ENCODE assay signal across 8 mouse cellular contexts in genomic region chr7:139951079-139951478, GRCm38 (mm10). TPM values are rescaled to one million over a fixed set of nuclear protein-coding genes. Genes with fewer than 3 reads are reported as not detected.
DNase-seq lines count a peak whose midpoint lies in the region; ATAC-seq and TF ChIP-seq lines count a peak whose summit lies in the region.

No protein-coding gene starts in this region.

- peak overlapping the region; percentile 87 for H3K4me2 ChIP-seq in embryonic facial prominence, embryonic 15.5 days (replicated peaks)
- H3K4me2 ChIP-seq in intestine, embryonic 14.5 days (ENCODE audit: low read length), result peak overlapping the region; percentile 94

- DNase-seq in testis, postnatal 14 days (ENCODE audit: low spot score), result no peak
- DNase-seq in intestine, embryonic 14.5 days (ENCODE audit: low spot score), result peak; percentile 62
- peak; percentile 67 to 76 for DNase-seq in lung, adult 18-20 months
- no peak for DNase-seq in spleen, postnatal 4 days (ENCODE audit: low spot score in 2 of 2)
- DNase-seq in spleen, postnatal 14 days (ENCODE audit: low spot score in 2 of 2), result no peak

- WGBS in embryonic facial prominence, embryonic 15.5 days, result 4% methylated on average over 16 of the region's 16 CpGs
- WGBS in intestine, embryonic 14.5 days, result 5% methylated on average over 15 of the region's 16 CpGs

- no peaks in the 10 kb centered on the region for H3K36me3 ChIP-seq in testis, adult 2 months (ENCODE audit: control insufficient read depth, insufficient read depth, low read length)
- H3K36me3 ChIP-seq in embryonic facial prominence, embryonic 15.5 days, result no peaks in the 10 kb centered on the region
- H3K36me3 ChIP-seq in intestine, embryonic 14.5 days (ENCODE audit: control insufficient read depth, insufficient read depth, low read length), result no peaks in the 10 kb centered on the region

- TF ChIP-seq CTCF in testis, adult 2 months (IDR thresholded peaks at IDR 0.05; ENCODE audit: control insufficient read depth, insufficient read depth, insufficient replicate concordance, low read depth, low read length), result no peak

- H3K27me3 ChIP-seq in testis, adult 2 months (ENCODE audit: control insufficient read depth, insufficient read depth, low read length), result no peaks in the 10 kb centered on the region; the same call in 1 of the 2 replicates
- H3K27me3 ChIP-seq in embryonic facial prominence, embryonic 15.5 days, result peaks cover 14% of the 10 kb centered on the region
- H3K27me3 ChIP-seq in intestine, embryonic 14.5 days (replicated peaks; ENCODE audit: control insufficient read depth, insufficient read depth, low read length), result peaks cover 16% of the 10 kb centered on the region

- peaks cover 14% of the 10 kb centered on the region for H3K4me1 ChIP-seq in testis, adult 2 months (ENCODE audit: control insufficient read depth, insufficient read depth, low read length)
- no peaks in the 10 kb centered on the region for H3K4me1 ChIP-seq in embryonic facial prominence, embryonic 15.5 days
- no peaks in the 10 kb centered on the region for H3K4me1 ChIP-seq in intestine, embryonic 14.5 days (replicated peaks; ENCODE audit: control insufficient read depth, insufficient read depth, low read length)

- H3K9me3 ChIP-seq in embryonic facial prominence, embryonic 15.5 days (replicated peaks), result no peaks in the 10 kb centered on the region
- H3K9me3 ChIP-seq in intestine, embryonic 14.5 days (ENCODE audit: control insufficient read depth, low read length), result no peaks in the 10 kb centered on the region

- no peak; the same call in 1 of the 2 replicates for TF ChIP-seq POLR2A in testis, adult 2 months (IDR thresholded peaks at IDR 0.05; ENCODE audit: control insufficient read depth, low read depth, low read length)

- H3K4me3 ChIP-seq in testis, adult 2 months (ENCODE audit: control insufficient read depth, low read depth, low read length), result peak overlapping the region; percentile 81
- peak overlapping the region; percentile 64 for H3K4me3 ChIP-seq in embryonic facial prominence, embryonic 15.5 days (replicated peaks)
- H3K4me3 ChIP-seq in intestine, embryonic 14.5 days (ENCODE audit: low read depth, low read length), result peak overlapping the region; percentile 64

- no peak for ATAC-seq in embryonic facial prominence, embryonic 15.5 days (ENCODE audit: insufficient number of reproducible peaks, low FRiP score, low TSS enrichment, low read depth)
- ATAC-seq in intestine, embryonic 14.5 days (replicated peaks; ENCODE audit: low FRiP score, low TSS enrichment, low read depth), result no peak
- peak; percentile 49 for ATAC-seq in neutrophil, adult 5-6 weeks (ENCODE audit: extremely low read depth, insufficient number of reproducible peaks, low FRiP score, poor library complexity, severe bottlenecking)

- peak overlapping the region; percentile 53 for H3K9ac ChIP-seq in embryonic facial prominence, embryonic 15.5 days
- H3K9ac ChIP-seq in intestine, embryonic 14.5 days (ENCODE audit: low read length), result peak overlapping the region; percentile 51

- H3K27ac ChIP-seq in testis, adult 2 months (ENCODE audit: control insufficient read depth, insufficient read depth, low read depth, low read length), result peak overlapping the region; percentile 37; the same call in 1 of the 2 replicates
- H3K27ac ChIP-seq in embryonic facial prominence, embryonic 15.5 days (replicated peaks), result peak overlapping the region; percentile 71; the same call in 1 of the 2 replicates
- no peak overlapping the region for H3K27ac ChIP-seq in intestine, embryonic 14.5 days (ENCODE audit: low read depth)

RNA-seq across cellular contexts. Expression of gene Utf1, which starts 7.5 kb away (rescaled TPM):
- 1.5 and 2.1 TPM in 2 replicates for polyA plus RNA-seq in testis, adult 2 months (2012; rRNA removed)
- 0.17 TPM in 1 of 2 replicates, not detected in the other for polyA plus RNA-seq in embryonic facial prominence, embryonic 15.5 days (2015; fragmentation: Nextera tagmentation; extraction: Ambion mirVana)
- polyA plus RNA-seq in intestine, embryonic 14.5 days (2014; fragmentation: Nextera tagmentation; extraction: Ambion mirVana), result not detected in 2 replicates
- not detected in 2 replicates for total RNA-seq in neutrophil, adult 5-6 weeks (2017)

RNA-seq across cellular contexts. Expression of gene 6430531B16Rik, which starts 27.5 kb away (rescaled TPM):
- polyA plus RNA-seq in testis, adult 2 months (2012; rRNA removed), result 108 and 114 TPM in 2 replicates
- 3.6 and 5.0 TPM in 2 replicates for polyA plus RNA-seq in embryonic facial prominence, embryonic 15.5 days (2015; fragmentation: Nextera tagmentation; extraction: Ambion mirVana)
- 0.48 TPM in 1 of 2 replicates, not detected in the other for polyA plus RNA-seq in intestine, embryonic 14.5 days (2014; fragmentation: Nextera tagmentation; extraction: Ambion mirVana)
- total RNA-seq in neutrophil, adult 5-6 weeks (2017), result 2.2 TPM in 2 replicates

RNA-seq across cellular contexts. Expression of gene Adam8, which starts 41.3 kb away (rescaled TPM):
- polyA plus RNA-seq in testis, adult 2 months (2012; rRNA removed), result 6.9 and 7.0 TPM in 2 replicates
- 2.8 and 4.0 TPM in 2 replicates for polyA plus RNA-seq in embryonic facial prominence, embryonic 15.5 days (2015; fragmentation: Nextera tagmentation; extraction: Ambion mirVana)
- 1.6 and 2.1 TPM in 2 replicates for polyA plus RNA-seq in intestine, embryonic 14.5 days (2014; fragmentation: Nextera tagmentation; extraction: Ambion mirVana)
- total RNA-seq in neutrophil, adult 5-6 weeks (2017), result 217 and 224 TPM in 2 replicates

RNA-seq across cellular contexts. Expression of gene Kndc1, which starts 56.6 kb away (rescaled TPM):
- 3.6 and 3.9 TPM in 2 replicates for polyA plus RNA-seq in testis, adult 2 months (2012; rRNA removed)
- polyA plus RNA-seq in embryonic facial prominence, embryonic 15.5 days (2015; fragmentation: Nextera tagmentation; extraction: Ambion mirVana), result 1.1 and 1.7 TPM in 2 replicates
- polyA plus RNA-seq in intestine, embryonic 14.5 days (2014; fragmentation: Nextera tagmentation; extraction: Ambion mirVana), result 0.20 and 0.55 TPM in 2 replicates
- not detected in 2 replicates for total RNA-seq in neutrophil, adult 5-6 weeks (2017)

Comparison
In these comparisons a context has a peak if more than half of its experiments do, and no peak if none do; other contexts are left out.
1. DNase-seq: peak in intestine, embryonic 14.5 days (single experiment) and lung, adult 18-20 months (2 of 2); none in testis, postnatal 14 days (single experiment), spleen, postnatal 4 days (0 of 2) and spleen, postnatal 14 days (0 of 2).
2. RNA of gene 6430531B16Rik, which starts 27.5 kb away (polyA plus RNA-seq): 108 to 114 TPM in testis, adult 2 months; 3.6 to 5.0 TPM in embryonic facial prominence, embryonic 15.5 days and 0.48 TPM in intestine, embryonic 14.5 days; every median in the first group is over 10 times any median in the second.
3. Peak in every context shown above with its lines, with median percentiles within 50 percentile points of each other: H3K4me3 ChIP-seq.